Mouse (Mus musculus): ENCODE measurements at regions not wholly inside any gene's neighbourhood (a gene's known extent, or its start where the extent isn't known, plus 50 kb on each side); places are given as distances from the start of the nearest gene placed in this dataset.

DNA sequence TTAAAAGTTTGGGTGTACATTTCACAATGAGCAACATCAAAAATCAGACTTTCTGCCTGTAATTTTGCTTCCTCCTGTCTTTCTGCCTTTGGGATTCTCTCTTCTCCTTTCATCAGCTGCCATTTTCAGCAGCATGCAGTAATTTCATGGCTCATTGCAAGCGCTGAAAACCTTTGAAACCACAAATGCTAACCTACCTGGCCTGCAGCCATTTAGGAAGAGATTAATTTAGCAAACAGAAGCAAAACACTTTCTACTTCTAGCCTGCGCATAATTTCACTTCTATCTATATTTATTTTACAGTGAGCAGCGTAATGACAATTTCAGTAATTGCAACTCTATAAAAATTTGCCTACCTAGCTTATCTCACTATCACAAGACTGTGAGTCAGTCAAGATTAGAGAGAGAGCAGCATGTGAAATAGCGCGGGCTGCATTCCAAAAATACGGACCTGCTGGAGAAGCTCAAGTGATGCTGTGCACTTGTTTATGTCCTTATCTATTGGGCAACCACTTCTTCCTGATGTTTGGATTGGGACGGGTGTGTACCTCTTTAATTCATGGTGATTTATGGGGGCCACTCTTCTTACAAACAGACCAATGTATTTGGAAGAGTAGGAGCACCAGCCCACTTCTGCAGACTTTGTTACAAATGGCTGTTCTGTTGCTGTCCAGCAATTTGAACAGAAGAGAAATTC is 341.6 kb downstream of the 9330182O14Rik start:
- TF ChIP-seq EP300 (IDR thresholded peaks at IDR 0.05; ENCODE audit: low read depth) (0 out of 2 replicates have a peak, but pooled peaks have one; percentile 21), CTCF (IDR thresholded peaks at IDR 0.05; ENCODE audit: low read depth) (no peak)
- peak overlapping the region; percentile 57 for H3K4me2 ChIP-seq (ENCODE audit: low read depth, low read length)
- DNase-seq (ENCODE audit: low spot score) (peak; percentile 35), ATAC-seq (ENCODE audit: insufficient read depth, low read depth) (no peak)
- H3K4me3 ChIP-seq (ENCODE audit: low read depth, low read length), result peak overlapping the region; percentile 30
- H3K27me3 ChIP-seq (ENCODE audit: control insufficient read depth, insufficient read depth, low read length), result no peaks in the 10 kb centered on the region
- no peaks in the 10 kb centered on the region for H3K36me3 ChIP-seq (replicated peaks; ENCODE audit: control insufficient read depth, insufficient read depth, low read length)
- 19% methylated on average over 7 of the region's 7 CpGs for WGBS
- H3K9me3 ChIP-seq (replicated peaks; ENCODE audit: control insufficient read depth, low read length), result no peaks in the 10 kb centered on the region
- H3K27ac ChIP-seq (ENCODE audit: low read depth), result no peak overlapping the region
- no peak overlapping the region for H3K9ac ChIP-seq (replicated peaks; ENCODE audit: low read depth, low read length)
- H3K4me1 ChIP-seq (ENCODE audit: control insufficient read depth, insufficient read depth), result peaks cover 8% of the 10 kb centered on the region

DNA sequence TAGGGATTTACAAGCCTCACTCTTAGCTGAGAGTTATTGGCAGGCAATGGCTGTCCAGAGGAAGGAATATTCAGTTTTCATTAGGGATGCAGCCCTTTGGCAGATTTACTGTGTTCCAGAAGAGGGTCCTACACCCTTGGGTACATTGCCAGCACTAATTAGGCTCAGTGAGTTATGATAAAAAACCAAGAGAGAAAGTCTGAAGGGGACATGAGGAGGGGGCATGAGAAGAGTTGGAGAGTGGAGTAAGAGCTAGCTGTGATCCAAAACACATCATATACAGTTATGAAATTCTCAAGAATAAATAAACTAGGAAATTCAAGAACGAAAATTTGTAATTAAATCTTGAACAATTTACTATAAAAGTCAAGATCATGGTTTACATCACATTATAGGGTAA is 346.2 kb downstream of the 9330182O14Rik start:
- Histone ChIP-seq H3K4me2 (ENCODE audit: low read depth, low read length) (no peak overlapping the region), H3K27me3 (ENCODE audit: control insufficient read depth, insufficient read depth, low read length) (no peaks in the 10 kb centered on the region), H3K4me3 (ENCODE audit: low read depth, low read length) (no peak overlapping the region), H3K4me1 (ENCODE audit: control insufficient read depth, insufficient read depth) (peaks cover 8% of the 10 kb centered on the region), H3K36me3 (replicated peaks; ENCODE audit: control insufficient read depth, insufficient read depth, low read length) (no peaks in the 10 kb centered on the region), H3K27ac (ENCODE audit: low read depth) (no peak overlapping the region), H3K9me3 (replicated peaks; ENCODE audit: control insufficient read depth, low read length) (no peaks in the 10 kb centered on the region), H3K9ac (replicated peaks; ENCODE audit: low read depth, low read length) (no peak overlapping the region)
- ATAC-seq (ENCODE audit: insufficient read depth, low read depth) (no peak), DNase-seq (ENCODE audit: low spot score) (no peak)
- no peak for TF ChIP-seq EP300 (IDR thresholded peaks at IDR 0.05; ENCODE audit: low read depth)
- TF ChIP-seq CTCF (IDR thresholded peaks at IDR 0.05; ENCODE audit: low read depth), result no peak
- WGBS, result 42% methylated on average over 1 of the region's 1 CpGs

DNA sequence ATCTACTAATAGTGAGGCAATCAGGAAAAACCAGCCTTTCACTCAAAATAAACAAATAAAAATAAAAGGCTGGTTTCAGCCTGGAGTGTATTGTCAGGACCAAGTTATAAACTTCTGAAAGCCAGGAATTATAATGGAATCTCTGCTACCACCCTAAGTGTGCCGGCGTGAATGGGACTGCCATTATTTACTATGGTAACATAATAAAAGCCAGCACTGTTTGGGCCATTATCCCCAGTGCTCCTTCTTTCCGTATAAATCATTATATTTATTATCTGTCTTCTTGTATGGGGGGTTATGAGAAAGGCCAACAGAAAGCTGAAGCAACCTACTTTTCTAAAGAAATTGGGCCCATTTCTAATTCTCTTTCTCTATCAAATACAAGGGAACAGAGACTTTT is 347.1 kb downstream of the 9330182O14Rik start:
- 85% methylated on average over 3 of the region's 3 CpGs for WGBS
- H3K27ac ChIP-seq (ENCODE audit: low read depth), result no peak overlapping the region

DNA sequence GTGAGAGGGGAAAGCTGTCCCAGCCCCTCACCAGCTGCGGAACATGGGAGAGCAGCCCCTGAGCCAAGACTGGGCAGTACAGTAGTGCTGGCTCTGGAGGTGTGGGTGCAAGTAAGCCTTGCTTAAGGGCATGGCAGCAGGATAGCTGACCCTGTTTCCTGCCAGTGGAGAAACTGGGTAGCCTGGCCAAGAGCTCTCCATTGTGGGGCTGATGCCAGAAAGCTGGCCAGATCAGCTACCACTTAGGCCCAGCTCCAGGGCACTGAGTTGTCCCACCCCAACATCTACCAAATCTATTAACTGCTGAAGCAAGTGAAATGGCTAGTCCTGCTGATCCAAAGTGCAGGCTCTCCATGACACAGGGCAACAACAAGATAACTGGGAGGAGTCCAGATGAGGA is 351.8 kb downstream of the 9330182O14Rik start:
- no peak for TF ChIP-seq CTCF (IDR thresholded peaks at IDR 0.05; ENCODE audit: low read depth)
- no peak for TF ChIP-seq EP300 (IDR thresholded peaks at IDR 0.05; ENCODE audit: low read depth)
- H3K9me3 ChIP-seq (replicated peaks; ENCODE audit: control insufficient read depth, low read length), result no peaks in the 10 kb centered on the region
- no peak overlapping the region for H3K4me3 ChIP-seq (ENCODE audit: low read depth, low read length)
- H3K27me3 ChIP-seq (ENCODE audit: control insufficient read depth, insufficient read depth, low read length), result no peaks in the 10 kb centered on the region
- no peaks in the 10 kb centered on the region for H3K36me3 ChIP-seq (replicated peaks; ENCODE audit: control insufficient read depth, insufficient read depth, low read length)
- ATAC-seq (ENCODE audit: insufficient read depth, low read depth), result no peak
- DNase-seq (ENCODE audit: low spot score), result no peak
- 94% methylated on average over 1 of the region's 1 CpGs for WGBS
- H3K4me1 ChIP-seq (ENCODE audit: control insufficient read depth, insufficient read depth), result no peaks in the 10 kb centered on the region
- no peak overlapping the region for H3K4me2 ChIP-seq (ENCODE audit: low read depth, low read length)
- no peak overlapping the region for H3K27ac ChIP-seq (ENCODE audit: low read depth)
- no peak overlapping the region for H3K9ac ChIP-seq (replicated peaks; ENCODE audit: low read depth, low read length)

More for the DNA sequence above, 347.1 kb downstream of the 9330182O14Rik start:
- no peak for DNase-seq (ENCODE audit: low spot score)
- ATAC-seq (ENCODE audit: insufficient read depth, low read depth), result no peak
- no peak overlapping the region for H3K4me3 ChIP-seq (ENCODE audit: low read depth, low read length)
- H3K9me3 ChIP-seq (replicated peaks; ENCODE audit: control insufficient read depth, low read length), result no peaks in the 10 kb centered on the region
- H3K4me2 ChIP-seq (ENCODE audit: low read depth, low read length), result no peak overlapping the region
- no peaks in the 10 kb centered on the region for H3K27me3 ChIP-seq (ENCODE audit: control insufficient read depth, insufficient read depth, low read length)
- no peak for TF ChIP-seq EP300 (IDR thresholded peaks at IDR 0.05; ENCODE audit: low read depth)
- no peak for TF ChIP-seq CTCF (IDR thresholded peaks at IDR 0.05; ENCODE audit: low read depth)
- H3K9ac ChIP-seq (replicated peaks; ENCODE audit: low read depth, low read length), result no peak overlapping the region
- no peaks in the 10 kb centered on the region for H3K36me3 ChIP-seq (replicated peaks; ENCODE audit: control insufficient read depth, insufficient read depth, low read length)
- H3K4me1 ChIP-seq (ENCODE audit: control insufficient read depth, insufficient read depth), result no peaks in the 10 kb centered on the region

DNA sequence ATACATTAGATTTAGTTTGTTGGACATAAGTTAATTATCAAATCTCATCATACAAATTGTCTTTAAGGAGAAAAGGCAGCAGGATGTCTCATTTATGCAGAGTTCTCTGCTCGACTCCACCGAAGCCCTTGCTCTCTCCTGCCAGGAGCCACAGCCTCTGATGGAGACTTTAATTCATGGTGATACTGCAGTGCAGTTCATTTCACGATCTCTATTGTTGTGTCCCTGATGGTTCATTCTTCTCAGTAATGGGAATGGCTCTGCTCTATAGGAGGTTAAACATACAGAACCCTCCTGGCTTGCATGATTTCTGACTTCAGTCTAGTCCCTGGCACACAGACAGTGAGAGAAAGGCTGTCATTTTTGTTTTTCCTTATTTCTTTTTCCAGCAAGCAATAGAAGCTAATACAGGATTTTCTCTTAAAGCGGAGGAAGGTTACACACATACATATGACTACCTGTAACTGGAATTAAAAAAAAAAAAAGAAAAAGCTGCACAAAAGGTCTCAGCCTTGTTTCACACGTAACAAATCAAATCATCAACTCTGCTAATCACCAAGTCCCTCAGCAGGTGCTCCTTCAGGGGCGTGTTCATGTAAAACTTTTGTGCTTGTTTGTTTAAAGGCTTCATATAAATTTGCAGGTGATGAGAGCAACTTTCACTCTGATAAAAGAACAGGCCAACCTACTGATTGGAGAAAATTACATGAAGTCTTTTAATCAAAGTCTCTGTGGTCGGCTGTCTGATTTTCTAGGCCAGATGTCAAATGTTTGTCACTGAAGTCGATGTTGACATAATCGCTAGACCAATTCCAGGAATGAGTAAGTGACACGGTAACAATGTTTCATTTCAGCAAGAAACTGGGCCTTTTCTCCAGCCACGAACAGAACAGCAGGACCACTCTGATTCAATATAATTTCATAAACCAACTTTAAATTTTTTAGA is 367.3 kb downstream of the 9330182O14Rik start:
- 58% methylated on average over 11 of the region's 11 CpGs for WGBS
- TF ChIP-seq EP300 (IDR thresholded peaks at IDR 0.05; ENCODE audit: low read depth), result no peak
- TF ChIP-seq CTCF (IDR thresholded peaks at IDR 0.05; ENCODE audit: low read depth), result no peak
- ATAC-seq (ENCODE audit: insufficient read depth, low read depth) (no peak), DNase-seq (ENCODE audit: low spot score) (no peak)
- Histone ChIP-seq H3K4me3 (ENCODE audit: low read depth, low read length) (no peak overlapping the region), H3K9ac (replicated peaks; ENCODE audit: low read depth, low read length) (no peak overlapping the region), H3K27me3 (ENCODE audit: control insufficient read depth, insufficient read depth, low read length) (no peaks in the 10 kb centered on the region), H3K27ac (ENCODE audit: low read depth) (no peak overlapping the region), H3K9me3 (replicated peaks; ENCODE audit: control insufficient read depth, low read length) (no peaks in the 10 kb centered on the region), H3K36me3 (replicated peaks; ENCODE audit: control insufficient read depth, insufficient read depth, low read length) (no peaks in the 10 kb centered on the region), H3K4me2 (ENCODE audit: low read depth, low read length) (no peak overlapping the region), H3K4me1 (ENCODE audit: control insufficient read depth, insufficient read depth) (peaks cover 4% of the 10 kb centered on the region; the same call in 1 of the 2 replicates)

Measured in heart, postnatal 0 days (tissue).